Mouse (Mus musculus) cerebellum, adult (tissue): ENCODE measurements around the gene Zfhx3.

Source experiments
- ATAC-seq: cut with Nextera tagmentation; 2 replicates; pipeline ENCODE4 v1.9.2; 2017; ENCODE audit warnings: mild to moderate bottlenecking, moderate library complexity, mixed read lengths; ENCODE audit not compliant: insufficient number of reproducible peaks, low FRiP score, low TSS enrichment

The Zfhx3 gene

DNA sequence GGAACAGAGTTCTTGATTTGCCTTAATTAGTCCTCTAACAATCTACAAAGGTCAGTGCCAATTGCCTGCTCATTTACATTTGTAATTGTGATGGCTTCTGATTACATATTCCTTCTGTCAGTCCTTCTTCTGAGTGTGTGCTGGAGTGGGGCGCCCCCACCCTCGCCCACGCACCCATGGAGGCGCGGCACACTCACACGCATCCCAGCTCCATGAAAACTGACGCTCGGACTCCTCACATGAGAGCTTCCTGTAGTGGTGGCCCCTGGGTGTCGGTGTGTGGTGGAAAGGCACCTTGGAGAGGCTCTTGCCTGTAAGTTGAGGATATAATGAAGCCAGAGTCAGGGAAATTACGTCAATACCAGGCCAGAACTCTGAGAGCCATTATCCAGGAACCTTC is 921.0 kb downstream of the Zfhx3 start:
- ATAC-seq = no peak

DNA sequence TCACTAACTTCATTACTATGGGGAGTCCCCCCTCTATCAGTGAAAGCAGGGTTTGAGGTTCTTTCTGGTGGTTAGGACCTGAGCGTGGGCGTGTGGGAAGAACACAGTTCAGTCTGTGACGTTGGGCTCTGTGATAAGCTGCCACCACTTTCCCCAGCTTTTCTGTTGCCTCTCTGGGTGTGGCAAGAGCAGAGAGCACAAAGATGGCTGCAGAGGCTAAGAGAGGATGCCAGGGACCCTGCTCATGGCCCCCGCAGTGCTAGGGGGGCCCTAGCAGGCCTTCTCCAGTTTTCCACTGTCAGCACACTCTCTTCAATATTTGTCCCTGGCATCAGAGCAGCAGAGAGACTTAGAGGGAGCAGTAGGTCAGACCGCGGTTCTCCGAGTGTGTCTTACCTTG is 924.0 kb downstream of the Zfhx3 start:
- ATAC-seq = no peak

DNA sequence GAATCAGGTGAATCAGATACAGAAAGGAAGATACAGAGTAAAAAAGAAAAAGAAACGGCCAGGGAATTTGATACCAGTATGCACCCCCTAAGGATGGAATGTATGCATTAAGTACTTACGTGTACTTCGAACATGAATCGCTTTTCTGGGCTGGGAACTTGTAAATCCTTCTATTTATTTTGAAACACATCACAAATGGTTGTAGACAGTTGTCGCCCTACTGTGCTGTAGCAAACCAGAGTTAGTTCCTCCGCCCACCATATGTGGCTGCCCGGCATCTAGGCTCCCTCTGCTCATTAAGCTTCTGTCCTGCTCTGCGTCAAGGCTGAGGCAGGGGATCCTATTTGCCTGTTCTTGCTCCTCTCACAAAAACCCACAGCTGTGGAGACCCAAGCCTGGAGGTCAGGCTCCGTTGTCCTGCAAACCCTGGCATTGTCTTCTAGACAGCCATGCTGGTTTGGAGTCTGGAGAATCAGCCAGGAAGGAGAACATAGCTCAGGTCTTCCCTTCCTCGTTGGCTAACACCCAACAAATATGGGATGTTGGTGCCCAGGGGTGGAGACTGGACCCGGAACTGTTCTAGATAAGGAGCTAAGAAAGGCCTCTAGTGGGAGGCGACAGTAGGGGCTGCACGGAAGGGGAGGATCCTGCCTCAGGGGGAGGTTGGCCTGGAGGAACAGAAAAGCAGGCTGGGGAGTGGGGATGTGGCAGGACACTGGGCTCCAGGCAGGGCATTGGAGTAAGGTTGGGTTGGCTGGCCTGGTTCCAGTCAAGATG is 925.2 kb downstream of the Zfhx3 start:
- no peak for ATAC-seq

DNA sequence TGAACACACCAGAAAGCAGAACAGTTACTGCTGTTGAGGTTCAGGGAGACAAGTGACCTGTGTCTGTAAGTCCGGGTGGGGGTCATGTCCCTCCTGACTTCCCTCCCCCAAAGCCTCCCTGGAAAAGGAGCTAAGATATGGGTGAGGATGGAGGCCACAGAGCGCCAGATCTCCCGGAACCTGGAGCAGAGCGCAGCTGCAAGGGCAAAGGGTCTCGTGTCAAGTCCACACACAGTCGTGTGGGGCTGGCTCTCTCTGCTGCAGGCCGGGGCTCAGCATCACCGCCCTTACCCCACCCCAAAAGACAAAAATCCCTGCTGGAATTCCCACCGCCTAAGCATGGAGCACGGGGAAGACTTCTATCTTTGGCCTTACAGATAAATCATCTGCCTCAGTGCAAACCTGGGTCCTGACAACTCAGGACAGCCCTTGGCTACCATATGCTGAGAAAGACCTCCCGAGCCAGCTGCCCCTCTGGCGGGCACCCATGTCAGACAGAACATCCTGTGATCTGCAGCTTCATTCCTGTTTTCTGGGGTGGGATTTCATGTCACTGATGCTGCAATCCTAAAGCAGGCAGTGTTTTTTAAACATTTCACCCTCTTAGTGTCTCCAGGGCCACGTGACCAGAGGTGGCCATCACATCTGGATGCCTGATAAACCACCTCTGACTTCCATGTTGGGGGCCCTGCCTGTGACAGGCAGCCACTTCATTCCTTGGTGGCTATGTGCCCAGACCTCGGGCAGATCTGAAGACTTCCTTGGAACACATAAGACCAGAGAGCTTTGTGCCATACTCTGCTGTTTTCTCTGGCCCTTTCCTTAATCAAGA is 926.0 kb downstream of the Zfhx3 start:
- ATAC-seq = no peak

DNA sequence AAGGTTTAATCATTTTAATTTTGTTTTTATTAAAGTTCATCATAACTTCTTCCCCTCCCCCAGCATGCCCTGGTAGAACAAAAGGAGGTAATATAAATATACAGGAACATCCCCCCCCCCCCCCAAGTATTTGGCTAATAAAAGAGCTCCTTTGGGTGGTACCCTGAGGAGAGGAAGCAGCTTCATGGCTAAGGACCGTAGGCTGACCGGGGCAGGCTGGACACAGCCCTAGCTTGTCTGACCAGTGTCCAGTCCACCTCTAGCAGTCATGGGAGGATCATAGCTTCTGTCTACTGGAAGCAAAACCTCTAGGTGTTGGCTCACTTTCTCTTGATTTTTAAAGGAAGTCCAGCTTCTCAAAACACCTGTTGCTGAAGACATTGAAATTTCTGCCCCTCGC is 927.0 kb downstream of the Zfhx3 start:
- no peak for ATAC-seq

DNA sequence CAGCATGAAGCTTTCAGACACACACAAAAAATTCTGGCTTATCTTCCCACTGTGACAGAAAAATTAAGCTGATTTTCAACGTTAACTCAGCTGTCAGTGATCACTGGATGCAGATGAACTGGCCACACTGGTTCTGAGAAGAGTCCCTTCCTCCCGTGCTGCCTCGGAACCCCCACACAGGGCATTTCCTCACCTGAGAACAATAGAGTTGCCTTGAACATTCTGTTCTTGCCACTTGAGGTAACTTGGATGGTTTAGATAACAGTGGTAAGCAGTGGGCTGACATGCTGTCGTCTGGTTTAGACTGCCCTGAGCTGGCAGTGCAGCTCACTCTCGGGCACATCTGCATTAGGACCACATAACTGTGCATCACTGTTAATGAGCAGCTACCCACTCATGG is 927.5 kb downstream of the Zfhx3 start:
- no peak for ATAC-seq

DNA sequence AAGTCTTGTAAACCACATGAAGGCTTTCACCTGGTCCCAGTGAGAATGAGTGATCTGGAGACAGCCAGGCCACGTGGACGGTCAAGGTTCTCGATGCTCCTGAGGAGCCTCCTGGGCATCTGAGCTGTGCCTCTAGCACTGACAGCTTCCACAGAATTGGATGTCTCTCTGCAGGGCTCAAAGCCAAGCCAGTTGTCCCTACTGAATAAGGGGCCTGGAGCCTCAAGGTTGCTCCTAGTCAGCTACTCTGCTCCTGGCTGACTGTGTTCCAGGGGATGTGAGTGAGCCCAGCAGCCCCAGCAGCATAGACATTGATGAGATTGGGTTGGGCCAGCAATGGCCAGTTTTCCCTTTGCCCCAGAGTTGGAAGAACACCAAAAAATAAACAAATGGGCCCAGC is 927.9 kb downstream of the Zfhx3 start:
- no peak for ATAC-seq

DNA sequence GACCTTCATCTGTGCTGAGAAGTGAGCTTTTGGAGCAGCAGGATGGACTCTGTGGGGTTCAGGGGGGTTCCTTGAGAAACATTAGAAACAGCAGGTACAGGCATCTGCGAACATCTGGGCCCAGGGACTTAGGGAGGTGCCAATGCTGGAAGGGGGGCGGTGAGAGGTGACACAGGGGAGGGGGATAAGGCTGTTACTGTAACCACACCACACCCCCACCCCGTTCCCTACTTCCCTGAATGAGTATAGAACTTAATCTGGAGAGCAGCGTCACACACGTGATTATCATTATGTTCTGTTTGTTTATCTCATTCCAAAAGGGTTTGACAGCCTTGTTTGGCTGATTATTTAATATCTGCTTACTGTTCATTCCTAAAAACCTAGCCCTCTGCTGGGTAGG is 933.3 kb downstream of the Zfhx3 start:
- no peak for ATAC-seq

DNA sequence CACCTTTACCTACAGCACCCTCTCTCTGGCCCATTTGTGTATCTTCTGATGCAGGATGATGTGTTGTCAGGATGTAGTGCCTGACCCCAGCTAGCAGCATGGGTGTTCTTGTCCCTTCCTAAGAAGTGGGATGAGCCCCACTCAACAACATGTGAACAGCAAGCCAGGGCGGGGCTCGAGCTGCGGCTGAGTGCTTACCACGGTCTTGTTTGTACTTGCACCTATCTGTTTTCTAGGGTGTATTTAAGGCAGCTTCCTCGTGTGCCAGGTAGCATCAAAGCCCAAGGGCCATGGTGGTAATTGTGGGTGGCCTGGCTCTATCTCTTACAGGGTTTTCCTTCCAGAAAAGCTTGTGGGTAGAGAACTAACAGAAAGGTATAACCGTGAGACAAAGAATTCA is 937.7 kb downstream of the Zfhx3 start:
- ATAC-seq = no peak

DNA sequence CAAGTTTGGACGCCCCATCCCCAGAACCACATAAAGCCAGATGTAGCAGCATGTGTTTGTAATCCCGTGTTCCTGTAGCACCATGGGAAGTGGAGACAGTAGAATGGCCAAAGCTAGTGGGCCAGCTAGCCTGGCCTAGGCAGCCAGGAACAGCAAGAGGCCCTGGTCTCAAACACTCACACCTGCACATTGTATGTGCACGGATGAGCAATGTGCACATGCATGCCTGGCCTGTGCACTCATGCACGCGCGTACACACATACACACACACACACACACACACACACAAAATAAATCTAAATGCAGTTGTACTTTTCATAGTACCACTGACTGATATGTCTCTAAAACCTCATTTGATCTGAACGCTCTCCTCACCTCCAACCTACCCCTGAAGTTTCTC is 938.9 kb downstream of the Zfhx3 start:
- ATAC-seq = no peak

DNA sequence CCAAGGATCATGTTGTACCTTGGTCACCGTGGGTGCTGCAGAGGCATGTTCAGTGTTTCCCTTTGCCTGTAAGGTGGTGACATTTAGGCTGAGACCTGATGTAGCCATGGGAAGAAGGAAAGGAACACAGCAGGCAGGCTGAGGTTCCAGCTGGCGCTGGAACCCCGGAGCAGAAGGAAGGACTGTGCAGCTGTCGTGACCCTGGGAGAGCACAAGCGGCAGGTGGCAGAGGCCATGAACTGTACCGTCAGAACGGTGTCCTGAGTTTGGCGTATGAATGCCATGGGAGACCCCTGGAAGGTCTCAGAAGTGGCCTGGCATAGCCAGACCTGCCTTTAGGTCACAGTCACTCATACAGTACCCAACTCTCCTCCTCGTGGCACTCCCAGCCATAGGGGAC is 939.6 kb downstream of the Zfhx3 start:
- no peak for ATAC-seq

DNA sequence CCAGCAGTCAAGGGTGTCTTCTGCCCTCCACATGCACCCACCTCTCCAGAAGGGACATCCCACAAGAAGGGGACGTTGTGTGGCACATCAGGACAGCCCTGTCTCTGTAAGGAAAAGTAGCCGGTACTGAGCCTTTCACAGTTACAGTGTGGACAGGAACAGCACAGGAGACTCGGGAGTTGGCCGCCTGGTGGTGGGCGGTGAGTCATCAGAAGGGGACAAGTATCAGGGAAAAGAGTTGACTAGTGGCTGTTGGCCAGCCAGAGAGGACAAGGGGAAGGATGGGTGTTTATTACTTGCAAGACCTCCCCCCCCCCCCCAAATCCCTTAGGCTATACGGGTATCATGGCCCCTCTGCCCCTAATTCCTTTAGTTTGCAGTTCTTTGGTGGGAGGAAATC is 940.9 kb downstream of the Zfhx3 start:
- ATAC-seq = no peak

DNA sequence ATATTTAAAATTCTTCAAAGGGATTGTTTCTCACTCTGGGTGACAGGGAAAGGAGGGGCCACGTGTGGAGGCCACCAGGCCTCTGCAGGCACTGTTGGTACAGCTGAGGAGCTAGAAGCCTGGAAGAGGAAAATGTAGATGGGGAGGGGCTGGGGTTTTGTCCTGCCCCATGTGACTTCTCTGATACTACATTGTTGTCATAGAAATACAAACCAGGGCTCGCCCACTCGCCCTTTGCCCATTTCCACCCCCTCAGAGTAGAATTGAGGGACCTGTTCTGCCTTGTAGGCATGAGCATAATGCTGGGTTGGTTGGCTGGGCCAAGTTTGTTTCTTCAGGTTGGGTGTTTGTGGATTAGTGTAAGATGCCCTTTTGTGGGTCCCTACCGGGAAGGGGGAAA is 942.5 kb downstream of the Zfhx3 start:
- peak; percentile 4; the same call in 1 of the 2 replicates for ATAC-seq

DNA sequence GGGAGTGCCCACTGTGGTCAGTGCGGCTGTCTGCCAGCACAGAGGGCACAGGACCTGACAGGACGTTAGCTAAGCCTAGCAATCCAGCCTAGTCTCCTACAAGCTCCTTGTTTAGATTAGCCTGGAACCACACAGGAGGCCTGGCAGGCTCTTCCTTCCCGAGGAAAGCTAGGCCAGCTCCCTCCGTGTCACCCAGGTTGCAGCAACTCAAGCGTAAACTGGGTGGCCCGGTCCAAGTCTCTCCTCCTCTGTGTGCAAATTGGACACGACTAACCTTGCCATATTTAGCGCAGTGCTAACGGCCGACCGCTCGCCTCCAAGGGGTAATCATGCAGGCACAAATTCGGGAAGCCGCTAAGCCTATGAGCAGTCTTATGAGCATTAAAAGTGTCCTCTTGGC is 943.0 kb downstream of the Zfhx3 start:
- peak; percentile 82 for ATAC-seq

DNA sequence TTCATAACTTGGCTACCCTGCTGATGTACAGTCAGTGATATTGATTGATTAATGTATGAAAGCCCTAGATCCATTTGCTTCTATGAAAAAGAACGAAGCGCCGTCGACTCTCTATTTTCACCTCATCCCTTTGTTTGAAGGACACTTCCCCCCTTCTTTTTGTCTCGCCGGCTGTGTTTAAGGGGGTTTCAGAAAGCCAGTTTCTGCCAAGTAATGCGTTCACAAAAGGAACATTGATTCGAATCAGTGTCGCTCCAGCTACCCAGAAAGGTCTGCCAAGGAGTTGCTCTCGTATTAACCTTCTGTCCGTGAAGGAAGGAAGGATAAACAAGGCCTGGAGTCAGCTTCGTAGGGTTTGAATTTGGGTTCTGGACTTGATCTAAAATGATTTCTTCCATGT is 943.4 kb downstream of the Zfhx3 start:
- ATAC-seq = no peak

DNA sequence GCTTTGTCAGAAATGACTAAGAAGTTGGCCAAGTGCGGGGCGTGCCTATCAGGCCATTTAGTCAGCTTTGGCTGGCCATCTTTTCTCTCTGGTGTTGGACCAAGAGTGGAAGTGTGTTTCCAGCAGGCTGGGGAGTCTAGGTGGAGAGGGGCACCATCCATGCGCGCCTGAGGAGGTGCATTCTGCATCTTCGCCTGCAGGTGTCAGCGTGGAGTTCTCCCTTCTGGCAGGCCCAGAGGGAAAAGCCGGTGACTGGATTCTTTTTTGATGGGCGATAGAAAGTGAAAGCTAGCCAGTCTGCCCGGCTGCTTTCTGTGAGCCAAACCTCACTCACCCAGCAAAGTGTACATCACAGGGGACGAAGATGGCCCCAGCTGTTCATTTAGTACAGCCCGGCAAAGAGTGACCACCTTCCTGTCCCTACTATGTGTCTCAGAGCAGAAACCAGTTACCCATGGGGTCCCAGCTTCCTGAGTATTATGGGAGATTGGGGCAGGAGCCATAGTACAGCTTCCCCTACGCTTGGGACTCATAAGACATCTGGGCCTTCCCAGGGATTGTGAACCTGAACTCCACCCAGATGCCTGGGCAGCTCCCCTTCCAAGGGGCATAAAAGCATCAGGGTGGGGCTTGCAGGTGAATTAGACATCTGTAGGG is 944.3 kb downstream of the Zfhx3 start:
- peak; percentile 28; the same call in 1 of the 2 replicates for ATAC-seq

DNA sequence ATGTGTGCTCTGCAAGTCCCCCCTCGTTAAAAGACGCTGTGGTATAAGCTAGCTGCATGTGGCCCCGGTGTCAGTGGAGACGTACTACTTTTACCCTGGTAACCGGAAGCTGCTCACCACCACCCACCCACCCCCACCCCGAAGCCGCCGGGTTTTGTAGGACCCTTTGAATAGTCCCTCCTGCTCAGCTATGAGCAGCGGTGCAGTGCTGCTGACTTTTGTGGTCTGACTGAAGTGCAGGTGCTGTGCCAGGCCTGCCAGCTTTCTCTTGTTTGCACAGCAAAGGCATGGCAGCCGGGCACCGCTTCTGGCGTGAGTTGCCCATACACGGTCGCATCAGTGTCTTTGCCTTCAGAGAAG is 944.8 kb downstream of the Zfhx3 start:
- no peak for ATAC-seq

DNA sequence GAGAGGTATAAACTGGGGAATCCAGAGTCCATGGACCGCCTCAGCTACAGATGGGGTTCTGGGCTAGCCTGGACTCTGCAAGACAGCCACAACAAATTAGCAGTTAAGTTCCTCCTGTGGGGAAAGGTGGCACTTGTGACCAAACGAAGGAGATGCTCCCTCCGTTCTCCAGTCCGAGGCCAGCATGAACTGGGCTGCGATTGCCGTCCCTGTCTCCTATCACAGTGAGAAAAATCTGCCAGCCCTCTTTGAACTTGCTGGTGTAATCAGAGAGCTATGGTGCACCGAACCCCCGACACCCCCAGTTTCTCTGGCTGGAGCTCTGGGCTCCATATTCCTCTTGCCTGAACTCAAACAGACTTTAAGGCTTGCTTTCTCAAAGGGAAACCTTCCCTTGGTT is 945.4 kb downstream of the Zfhx3 start:
- ATAC-seq = no peak

DNA sequence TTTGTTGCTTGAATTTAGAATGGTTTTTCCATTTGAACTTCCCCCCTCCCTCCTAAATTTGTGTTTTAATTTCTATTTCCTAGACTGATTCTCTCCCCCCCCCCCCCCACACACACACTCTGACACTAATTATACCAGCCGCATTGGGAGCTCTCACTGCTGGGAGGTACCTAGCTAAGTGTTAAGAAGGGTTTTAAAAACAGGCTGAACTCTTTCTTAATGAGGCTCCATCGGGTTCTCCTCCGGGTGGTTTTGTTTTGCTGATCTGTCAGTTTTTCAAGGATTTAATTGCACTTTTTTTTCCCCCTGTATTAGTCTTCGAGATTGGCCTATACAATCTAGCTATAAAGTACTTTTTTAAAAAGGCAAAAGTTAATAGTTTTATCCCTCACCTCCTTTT is 946.5 kb downstream of the Zfhx3 start:
- ATAC-seq = no peak

DNA sequence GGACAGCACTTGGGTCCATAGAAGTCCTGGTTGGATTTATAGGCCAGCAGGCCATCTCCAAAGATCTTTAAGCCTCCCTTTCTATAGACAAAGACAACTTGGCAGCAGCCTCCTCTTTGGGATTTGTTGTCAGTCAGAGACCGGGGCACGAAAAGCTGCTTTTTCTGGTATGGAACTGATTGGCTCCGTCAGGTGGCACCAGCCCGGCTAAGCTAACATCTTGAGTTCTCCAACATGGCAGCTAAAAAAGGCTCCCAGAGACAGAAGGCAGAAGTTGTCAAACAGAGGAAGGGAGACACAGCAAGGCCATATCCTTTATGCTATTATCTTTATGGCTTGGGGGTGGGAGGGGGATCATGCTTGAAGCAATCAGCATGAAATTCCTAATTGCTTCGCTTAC is 947.0 kb downstream of the Zfhx3 start:
- ATAC-seq = no peak

DNA sequence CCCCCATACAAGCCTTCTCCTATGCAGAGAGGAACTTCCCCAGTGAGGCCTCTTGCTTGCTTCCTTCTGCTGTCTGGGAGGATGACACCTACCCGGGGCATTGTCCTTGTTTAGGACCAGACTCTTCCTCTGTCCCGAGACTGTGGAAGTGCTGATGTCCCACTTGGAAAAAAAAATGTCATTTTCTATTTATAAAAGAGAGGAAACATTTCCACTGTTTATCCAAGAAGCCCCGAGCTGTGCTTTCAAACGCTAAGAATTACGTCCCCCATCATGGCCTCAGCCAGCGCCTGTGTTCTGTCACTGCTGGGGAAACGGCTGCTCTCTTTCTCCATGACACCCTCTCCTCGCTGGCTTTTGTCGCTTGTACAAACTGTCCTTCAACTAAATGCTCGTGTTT is 951.8 kb downstream of the Zfhx3 start:
- ATAC-seq = no peak
